Mouse (Mus musculus) c-Kit-positive CD71-positive TER-119-positive erythroid progenitor cells, embryonic 14.5 days (primary cell): ENCODE measurements around the gene Hist1h2be.
A peak's percentile ranks its signal among the peaks of the same experiment; 100 is the strongest.

ENCODE experiments used
- DNase-seq: peaks from one replicate; pipeline ENCODE4 v3.0.0-alpha.2; 2013; ENCODE audit warnings: low spot score

Hist1h2be gene

DNA sequence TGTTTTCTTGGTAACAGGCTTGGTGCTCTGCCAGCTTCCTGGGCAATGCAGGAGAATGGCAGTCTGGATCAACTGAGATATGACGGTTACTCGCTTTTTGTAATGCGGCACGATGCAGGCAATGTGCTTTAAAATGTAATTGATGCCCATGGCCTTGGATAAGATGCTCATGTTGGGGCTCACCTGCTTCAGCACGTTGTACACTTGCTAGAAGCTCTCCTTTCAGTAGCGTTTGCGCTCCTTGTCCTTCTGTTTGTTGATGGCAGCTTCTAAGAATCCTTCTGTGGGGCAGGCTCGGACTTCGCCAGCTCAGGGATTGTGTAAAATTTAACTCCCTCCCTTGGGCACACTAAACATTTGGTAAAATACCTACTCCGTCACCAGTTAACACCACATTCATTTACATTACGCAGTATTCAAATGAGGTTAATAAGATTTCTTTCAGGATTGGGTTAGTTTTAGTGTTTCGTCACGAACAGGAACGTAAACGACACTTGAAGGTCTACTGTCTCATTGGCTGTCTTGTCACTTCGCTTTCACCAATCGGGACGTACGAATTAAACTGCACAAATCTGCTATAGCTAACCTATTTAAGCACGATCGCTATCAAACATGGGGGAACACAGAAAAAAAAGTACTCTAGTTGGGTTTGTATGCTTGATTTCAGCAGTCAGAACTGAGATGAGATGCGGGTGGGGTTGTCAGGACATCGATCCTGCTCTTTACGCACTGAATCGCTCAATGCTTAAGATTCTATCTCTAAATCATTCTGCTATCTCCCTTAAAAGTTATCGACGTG, at the start of gene Hist1h2be:
Gene Hist1h2be (minus strand): TSS at position 392 of the 799 bp plus-strand sequence.
- peak; percentile 94 for DNase-seq

- no peak for DNase-seq
Measured at GRCm38 (mm10) chr13:23662536-23662935, 41.6 kb upstream of the Hist1h2be start.

GRCm38 (mm10) chr13:23659636-23660366, 38.9 kb upstream of the Hist1h2be start:
- no peak for DNase-seq

DNA sequence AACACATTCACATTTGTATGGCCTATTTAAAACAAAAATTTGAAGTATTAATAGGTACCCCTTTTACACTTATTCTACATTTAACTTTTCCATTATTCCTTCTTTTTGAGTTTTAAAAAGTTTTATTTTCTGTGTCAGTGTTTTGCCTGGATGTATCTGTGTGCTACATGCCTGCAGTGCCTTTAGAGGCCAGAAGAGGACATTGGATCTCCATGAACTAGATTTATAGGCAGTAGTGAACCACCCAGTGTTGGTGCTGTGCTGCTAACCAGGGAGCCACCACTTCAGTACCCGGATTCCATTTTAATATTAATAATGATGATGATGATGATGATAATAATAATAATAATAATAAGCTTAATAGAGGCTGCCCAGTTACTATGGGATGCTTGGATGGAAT, 9.7 kb upstream of the Hist1h2be start:
- DNase-seq, result no peak

- DNase-seq, result peak; percentile 40
Measured at GRCm38 (mm10) chr13:23622861-23623450, 2.0 kb upstream of the Hist1h2be start.

GRCm38 (mm10) chr13:23622175-23622671, 1.3 kb upstream of the Hist1h2be start, which contains the start of gene Hist1h1e:
Gene Hist1h1e, minus strand, starts transcription at chr13:23622558.
- peak; percentile 87 for DNase-seq

GRCm38 (mm10) chr13:23621532-23622174, 729 bp upstream of the Hist1h2be start:
- peak; percentile 89 for DNase-seq

- DNase-seq, result no peak
Measured at GRCm38 (mm10) chr13:23620056-23620732, 730 bp downstream of the Hist1h2be start.

GRCm38 (mm10) chr13:23611638-23612037, 9.3 kb downstream of the Hist1h2be start:
- no peak for DNase-seq

DNA sequence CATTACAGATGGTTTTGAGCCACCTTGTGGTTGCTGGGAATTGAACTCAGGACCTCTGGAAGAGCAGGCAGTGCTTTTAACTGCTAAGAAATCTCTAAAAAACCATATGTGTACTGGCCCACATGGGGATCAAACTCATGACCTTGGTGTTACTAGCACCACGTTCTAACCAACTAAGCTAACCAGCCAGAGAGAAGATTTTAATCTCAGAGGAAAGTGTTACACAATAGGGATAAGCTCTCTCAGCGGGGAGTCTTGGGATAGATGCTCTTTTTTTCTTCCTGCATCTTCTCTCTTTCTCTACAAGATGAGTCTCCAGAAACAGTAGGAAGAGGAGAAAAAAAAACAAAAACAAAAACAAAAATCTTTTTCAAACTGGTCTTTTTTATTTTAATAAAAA, 10.5 kb downstream of the Hist1h2be start:
- no peak for DNase-seq

GRCm38 (mm10) chr13:23609844-23610243, 11.1 kb downstream of the Hist1h2be start:
- DNase-seq, result no peak

DNA sequence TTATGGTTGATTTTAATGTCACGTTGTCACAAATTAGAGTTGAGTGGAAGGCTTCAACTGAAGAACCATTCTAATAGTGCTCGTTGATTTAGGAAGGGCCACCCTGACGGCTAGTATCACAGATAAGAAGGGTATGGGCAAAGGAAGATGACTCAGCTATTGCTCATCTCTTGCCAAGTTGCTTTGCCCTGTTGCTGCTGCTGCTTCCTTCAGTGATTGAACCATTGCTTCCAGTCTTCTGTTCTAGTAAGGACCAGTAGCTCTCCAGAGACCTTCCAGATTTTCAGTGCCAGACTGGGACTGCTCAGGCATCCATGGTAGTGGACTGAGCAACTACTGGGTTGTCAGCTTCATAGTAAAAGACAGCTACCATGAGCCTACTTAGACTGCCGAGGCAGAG, 11.7 kb downstream of the Hist1h2be start:
- DNase-seq, result peak; percentile 67

DNA sequence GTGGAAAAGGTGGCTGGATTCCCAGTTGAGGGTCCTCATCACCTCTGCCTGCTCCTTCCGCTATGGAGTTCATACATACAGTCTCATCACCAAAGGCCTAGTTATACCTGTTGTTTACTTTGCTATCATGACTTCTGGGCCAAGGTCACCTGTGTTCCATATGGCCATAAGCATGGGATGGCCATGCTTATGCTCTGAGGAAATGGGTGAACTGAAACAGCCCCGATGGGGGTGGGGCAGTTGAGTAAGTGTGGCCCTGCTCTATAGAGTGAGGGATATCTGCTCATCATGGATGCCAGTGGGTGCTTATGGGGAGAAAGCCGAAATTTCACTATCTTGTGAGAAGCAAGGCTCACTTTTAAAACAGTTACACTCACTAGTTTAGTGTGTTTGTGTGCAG, 15.9 kb downstream of the Hist1h2be start:
- no peak for DNase-seq

- DNase-seq, result no peak
Measured at GRCm38 (mm10) chr13:23604452-23604851, 16.5 kb downstream of the Hist1h2be start.

DNA sequence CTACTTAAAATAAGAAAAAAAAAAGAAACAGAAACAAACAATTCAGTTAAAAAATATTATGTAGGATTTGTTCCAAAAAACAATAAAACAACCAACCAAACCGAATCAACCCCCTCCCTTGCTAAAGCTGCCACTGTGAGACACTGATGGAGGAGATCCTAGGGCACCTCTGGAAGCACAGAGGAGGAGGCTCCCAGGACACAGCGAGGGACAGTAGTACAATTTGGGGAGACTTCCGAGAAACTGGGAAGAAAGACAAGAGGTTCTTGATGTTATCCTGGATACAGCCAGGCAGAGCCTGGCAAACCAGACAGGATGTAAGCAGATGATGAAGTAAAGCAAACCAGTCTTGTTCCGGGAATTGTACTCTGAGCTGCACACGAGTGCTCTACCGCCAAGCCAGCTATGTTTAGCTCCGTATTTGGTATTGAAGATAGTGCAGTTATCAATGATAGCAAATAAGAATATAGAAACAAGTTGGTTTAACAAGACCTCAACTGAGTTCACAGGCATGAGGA, 17.7 kb downstream of the Hist1h2be start:
- DNase-seq, result no peak

DNA sequence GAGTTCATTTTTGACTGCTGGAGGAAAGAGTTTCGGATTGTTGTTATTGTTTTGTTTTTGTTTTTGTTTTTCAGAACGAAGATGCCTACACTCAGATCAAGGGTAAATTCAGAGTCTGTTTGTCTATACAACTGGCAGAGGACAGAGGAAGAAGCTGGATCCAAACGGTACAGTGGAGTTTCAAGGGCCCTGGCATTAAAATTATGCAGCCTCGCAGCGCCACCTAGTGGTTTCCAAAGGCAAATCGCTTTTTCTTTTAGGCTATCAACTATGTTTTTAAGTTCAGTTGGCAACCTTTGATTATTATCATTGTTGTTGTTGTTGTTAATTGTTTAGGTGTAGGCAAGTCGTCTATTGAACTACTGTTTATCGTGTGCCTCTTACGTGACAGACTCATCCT, 23.0 kb downstream of the Hist1h2be start:
- peak; percentile 90 for DNase-seq

DNA sequence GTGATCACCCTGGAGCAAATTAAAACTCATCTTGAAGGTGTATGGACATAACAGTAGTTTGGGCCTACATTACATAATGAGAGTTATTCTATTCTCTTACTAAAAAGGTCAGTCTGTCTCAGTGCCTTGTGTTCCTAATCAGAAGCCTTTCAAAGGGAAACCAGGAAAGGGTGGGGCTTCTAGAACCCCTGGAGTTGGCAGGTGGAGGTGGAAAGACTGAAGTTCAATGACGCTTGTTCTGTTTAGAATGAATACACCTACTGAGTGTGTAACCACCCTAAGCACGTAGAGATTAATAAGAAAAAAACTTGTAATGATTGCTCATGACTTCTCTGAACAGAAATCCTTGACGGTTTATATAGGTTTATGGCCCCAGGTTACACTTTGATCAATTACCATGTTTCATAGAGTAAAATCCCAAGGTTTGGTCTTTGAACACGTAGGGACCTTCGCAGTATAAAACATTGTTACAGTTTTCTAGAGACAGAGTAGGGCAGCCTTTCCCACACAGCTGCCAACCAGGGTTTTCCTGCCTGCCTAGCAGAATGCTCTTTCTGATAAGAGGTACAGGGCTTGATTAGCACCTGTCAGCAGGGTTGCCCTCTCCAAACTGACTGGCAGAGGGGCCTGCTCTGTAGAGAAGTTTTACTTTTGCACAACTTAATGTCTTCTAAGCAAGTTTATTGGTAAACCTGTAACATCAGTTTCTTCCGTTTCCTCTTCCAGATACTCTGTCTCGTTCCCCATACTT, 25.1 kb downstream of the Hist1h2be start:
- DNase-seq, result peak; percentile 68

GRCm38 (mm10) chr13:23595185-23595584, 25.7 kb downstream of the Hist1h2be start:
- no peak for DNase-seq

DNA sequence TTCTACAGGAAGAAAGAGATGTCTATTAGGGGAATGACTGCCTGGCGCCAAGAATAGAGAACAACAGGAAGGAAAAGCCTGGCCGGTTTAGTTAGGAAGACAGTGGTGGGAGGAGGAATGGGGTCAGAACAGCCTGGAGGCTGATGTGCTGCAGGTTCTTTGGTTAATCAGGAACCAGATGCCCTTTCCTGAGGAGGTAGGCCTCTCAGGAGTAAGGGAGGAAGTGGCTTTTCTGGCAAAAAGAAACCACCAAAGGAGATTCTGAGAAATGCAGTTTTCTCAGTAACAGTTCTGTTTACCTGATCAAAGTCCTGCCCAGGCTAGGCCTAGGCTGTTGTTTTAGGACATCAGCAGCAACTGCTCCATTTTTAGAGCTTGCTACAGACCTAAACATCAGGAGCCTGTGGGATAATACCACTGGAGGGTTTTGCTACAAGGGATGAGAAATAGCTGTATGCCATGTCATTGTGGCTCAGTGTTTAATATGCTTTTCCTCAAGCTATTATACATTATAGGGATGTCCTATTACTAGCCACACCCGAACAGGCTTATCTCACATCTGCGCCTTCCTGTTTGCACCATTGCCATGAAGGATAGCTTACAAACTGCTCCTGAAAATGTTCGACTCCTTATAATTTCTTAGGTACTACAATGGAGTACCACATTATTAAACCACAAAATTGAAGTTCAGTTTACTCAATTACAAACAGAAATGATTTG, 27.7 kb downstream of the Hist1h2be start:
- peak; percentile 39 for DNase-seq

DNA sequence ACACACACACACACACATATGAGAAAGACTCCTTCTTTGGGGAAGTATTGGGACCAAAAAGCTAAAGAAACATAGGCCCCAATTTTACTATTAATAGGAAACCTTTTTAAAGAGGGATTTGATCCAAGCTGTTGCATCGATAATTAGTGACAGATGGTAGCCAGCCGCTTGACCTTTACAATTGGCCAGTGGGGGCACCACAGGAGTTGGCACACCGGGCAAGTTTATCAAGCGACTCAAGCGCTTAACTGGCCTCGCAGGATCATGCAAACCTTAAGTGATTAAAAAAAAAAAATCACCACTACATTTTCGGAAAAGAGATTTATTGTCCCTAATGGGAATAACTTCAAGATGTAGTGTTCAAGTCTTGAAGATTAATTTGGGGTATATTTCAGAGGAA, 28.3 kb downstream of the Hist1h2be start:
- DNase-seq, result no peak
